Mouse (Mus musculus) ES-E14 (cell line): ENCODE data around the gene Ncam1.

Experiments
- CHD2 ChIP-seq: IDR thresholded peaks from 2 replicates; pipeline ENCODE4 v1.6.1; 2014; ENCODE audit warnings: mild to moderate bottlenecking, low read depth, low read length, inconsistent platforms
- MAFK ChIP-seq: IDR thresholded peaks from 2 replicates; pipeline ENCODE4 v1.6.1; 2014; ENCODE audit warnings: mild to moderate bottlenecking, low read depth, low read length, inconsistent platforms; ENCODE audit not compliant: insufficient read depth
- ZNF384 ChIP-seq: IDR thresholded peaks from 2 replicates; pipeline ENCODE4 v1.6.1; 2012; ENCODE audit warnings: low read depth, low read length, inconsistent platforms

DNA sequence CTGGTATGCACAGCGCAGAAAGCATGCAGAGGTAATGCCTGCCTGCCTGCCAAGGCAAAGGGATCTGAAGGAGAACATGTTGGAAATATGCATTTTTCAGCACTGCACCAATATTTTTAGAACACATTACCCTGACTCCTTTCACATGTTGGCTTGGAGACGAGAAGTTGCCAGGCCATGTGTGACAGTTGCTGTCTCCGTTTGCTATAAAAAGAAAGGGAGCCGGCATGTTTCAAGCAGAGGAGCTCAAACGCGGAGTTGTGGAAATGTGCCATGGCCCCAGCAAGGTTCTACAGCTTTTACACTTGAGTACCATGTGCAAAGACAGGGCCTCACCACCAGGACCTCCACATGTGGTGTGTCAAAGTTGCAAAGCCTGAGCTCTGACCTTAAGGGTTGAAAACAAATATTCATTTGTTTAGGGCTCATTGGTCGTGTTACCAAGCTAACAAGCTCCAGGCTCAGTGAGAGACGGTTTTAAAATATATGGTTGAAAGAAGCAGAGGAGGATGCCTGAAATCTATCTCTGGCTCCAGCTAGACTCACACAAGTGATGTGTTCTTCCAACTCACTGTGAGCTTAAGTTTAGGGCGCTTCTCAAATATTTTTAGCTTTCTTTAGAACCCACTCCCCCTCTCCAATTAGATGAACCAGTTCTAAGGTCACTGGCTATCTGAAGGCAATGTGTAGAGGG is 179.9 kb downstream of the Ncam1 start:
- no peak for TF ChIP-seq ZNF384
- no peak for TF ChIP-seq CHD2
- no peak for TF ChIP-seq MAFK
